Mouse (Mus musculus): ENCODE measurements around the gene Nlk.
A peak's percentile ranks its signal among the peaks of the same experiment; 100 is the strongest.
"Not testable (repeated sequence)": the region's sequence is repeated elsewhere in the genome, so short reads cannot be mapped to it uniquely, and the experiment has no call there.

Gene Nlk

GRCm38 (mm10) chr11:78596750-78597149 is 100.4 kb downstream of the Nlk start:
- no peak for DNase-seq (ENCODE audit: low spot score in 2 of 2)

DNA sequence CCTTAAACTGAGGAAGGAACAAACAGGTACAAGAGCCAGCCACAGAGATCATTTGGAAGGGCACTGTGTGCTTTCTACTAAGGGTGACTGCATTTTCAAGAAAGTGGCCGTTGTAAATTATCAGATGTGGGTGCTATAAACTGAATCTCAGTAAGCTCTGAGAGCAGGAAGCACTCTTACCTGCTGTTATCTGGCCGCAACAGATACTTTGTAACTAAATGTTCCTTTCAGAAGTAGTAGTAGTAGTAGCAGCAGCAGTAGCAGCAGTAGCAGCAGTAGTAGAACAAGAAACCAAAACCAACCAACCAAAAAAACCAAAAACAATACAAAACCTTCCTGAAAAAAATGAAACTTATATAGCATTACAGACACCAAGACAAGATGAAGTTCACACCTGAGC is 101.4 kb downstream of the Nlk start:
- no peak for DNase-seq (ENCODE audit: low spot score in 2 of 2)

DNA sequence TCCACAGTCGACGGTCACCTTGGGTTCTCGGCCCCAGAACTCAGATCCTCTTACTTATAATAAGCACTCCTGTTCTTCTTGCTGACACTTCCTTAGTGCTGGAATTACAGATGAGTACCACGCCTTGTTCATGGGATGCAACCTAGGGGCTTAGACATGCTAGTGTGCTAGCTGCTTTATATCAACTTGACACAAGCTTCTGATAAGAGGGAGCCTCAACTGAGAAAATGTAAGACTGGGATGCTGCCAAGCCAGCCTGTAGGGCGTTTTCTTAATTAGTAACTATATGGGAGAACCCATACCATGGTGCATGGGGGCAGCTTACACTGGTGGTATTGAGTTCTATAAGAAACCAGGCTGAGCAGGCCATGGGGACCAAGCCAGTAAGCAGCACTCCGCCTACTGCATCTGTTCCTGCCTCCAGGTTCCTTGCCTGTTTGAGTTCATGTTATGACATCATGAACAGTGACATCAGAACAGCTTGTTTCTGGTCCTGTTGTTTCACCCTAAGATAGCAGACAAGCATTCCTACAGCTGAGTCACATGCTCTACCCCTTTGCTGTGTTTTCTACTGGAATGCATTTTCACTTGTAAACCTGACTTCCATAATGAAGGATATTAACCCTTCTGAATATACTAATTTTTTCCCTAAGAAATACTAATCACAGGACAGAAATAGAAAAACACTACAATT is 102.8 kb downstream of the Nlk start:
- no peak for DNase-seq (ENCODE audit: low spot score in 2 of 2)

DNA sequence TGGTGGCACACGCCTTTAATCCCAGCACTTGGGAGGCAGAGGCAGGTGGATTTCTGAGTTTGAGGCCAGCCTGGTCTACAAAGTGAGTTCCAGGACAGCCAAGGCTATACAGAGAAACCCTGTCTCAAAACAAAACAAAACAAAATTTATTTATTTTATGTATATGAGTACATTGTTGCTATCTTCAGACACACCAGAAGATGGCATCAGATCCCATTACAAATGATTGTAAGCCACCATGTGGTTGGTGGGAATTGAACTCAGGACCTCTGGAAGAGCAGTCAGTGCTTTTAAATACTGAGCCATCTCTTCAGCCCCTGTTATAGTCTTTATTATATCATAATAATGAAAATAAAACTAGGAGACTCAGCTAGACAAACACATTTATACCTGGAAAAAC is 109.5 kb downstream of the Nlk start:
- not testable (repeated sequence) for DNase-seq (ENCODE audit: low spot score in 2 of 2)

GRCm38 (mm10) chr11:78586099-78586498 is 111.1 kb downstream of the Nlk start:
- no peak for DNase-seq (ENCODE audit: low spot score in 2 of 2)

DNA sequence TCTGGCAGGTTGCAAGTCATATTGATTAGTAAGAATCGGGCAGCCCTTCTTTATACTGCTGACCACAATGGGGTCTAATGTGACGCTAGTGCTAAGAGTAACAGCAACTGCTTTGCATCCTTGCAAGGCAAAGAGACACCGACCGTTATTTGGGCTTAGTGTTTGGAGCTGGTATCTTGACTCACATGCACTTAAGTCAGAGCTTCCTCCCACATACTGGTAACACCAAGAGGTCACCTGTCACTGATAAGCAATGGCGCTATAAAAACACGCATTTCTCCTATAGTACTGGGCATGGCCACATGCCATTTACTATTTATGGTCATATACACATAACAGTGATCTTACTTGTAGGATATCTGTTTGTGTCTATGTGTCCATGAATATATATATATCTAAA is 114.3 kb downstream of the Nlk start:
- DNase-seq (ENCODE audit: low spot score in 2 of 2), result no peak

DNA sequence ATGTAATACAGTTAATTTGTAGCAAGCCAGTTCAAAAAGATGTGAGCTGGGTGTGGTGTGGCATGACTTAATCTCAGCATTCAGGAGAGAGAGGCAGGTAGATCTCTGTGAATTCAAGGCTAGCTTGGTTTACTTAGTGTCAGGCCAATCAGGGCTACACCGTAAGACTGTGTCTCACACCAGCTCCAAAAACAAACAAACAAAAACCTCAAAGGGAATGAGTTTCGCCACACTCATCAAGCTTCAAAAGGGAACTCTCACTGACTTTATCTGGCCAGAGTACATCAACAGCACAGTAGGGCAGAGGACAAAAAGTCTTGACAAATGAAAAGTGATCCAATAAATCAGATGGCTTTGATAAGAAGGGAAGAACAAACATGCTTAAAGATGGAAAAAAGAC is 122.2 kb downstream of the Nlk start:
- no peak for DNase-seq (ENCODE audit: low spot score in 2 of 2)

DNA sequence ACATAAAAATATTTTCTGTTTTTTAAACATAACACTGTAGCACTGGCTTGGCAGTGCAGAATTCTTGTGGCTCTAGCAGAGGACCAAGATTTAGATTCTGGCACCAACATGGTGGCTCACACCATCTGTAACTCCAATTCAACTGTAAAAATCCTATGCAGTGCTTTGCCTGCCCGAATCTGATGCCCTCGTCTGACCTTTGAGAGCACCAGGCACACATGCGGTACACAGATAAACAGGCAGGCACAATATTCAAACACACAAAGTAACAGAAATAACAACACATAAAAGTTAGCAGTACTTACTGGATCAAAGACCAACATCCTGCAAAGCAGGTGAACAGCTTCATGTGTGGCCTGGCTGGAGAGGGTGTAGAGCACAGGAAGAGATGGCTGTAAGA is 122.6 kb downstream of the Nlk start:
- no peak for DNase-seq (ENCODE audit: low spot score in 2 of 2)

- DNase-seq (ENCODE audit: low spot score in 2 of 2), result not testable (repeated sequence)
Observed at GRCm38 (mm10) chr11:78574031-78574430, 123.1 kb downstream of the Nlk start.

GRCm38 (mm10) chr11:78571854-78572253 is 125.3 kb downstream of the Nlk start:
- DNase-seq (ENCODE audit: low spot score in 2 of 2), result no peak

GRCm38 (mm10) chr11:78571441-78571840 is 125.7 kb downstream of the Nlk start:
- no peak for DNase-seq (ENCODE audit: low spot score in 2 of 2)

GRCm38 (mm10) chr11:78569806-78570205 is 127.4 kb downstream of the Nlk start:
- DNase-seq (ENCODE audit: low spot score in 2 of 2), result no peak

- no peak for DNase-seq (ENCODE audit: low spot score in 2 of 2)
Observed at GRCm38 (mm10) chr11:78568827-78569226, 128.3 kb downstream of the Nlk start.

- DNase-seq (ENCODE audit: low spot score in 2 of 2), result no peak
Observed at GRCm38 (mm10) chr11:78567614-78568013, 129.6 kb downstream of the Nlk start.

- no peak for DNase-seq (ENCODE audit: low spot score in 2 of 2)
Observed at GRCm38 (mm10) chr11:78566775-78567174, 130.4 kb downstream of the Nlk start.

DNA sequence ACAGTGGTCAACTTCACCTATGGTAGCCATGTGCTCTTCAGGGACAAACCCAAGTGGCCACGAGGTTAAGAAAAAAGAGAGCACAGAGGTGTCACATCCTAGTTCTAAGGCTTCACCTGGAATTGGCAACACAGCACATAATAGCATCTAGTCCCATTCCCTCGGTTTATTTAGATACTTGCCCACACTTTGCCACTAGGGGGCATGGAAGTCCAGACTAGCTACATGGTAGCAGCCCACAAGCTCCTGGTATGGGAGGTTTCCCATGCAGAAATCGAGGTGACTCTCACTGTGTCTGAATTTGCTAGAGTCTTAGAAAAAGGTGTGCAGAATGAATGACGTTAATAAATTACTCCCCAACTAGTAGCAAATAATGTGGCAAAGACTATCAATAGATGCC is 136.7 kb downstream of the Nlk start:
- DNase-seq (ENCODE audit: low spot score in 2 of 2), result peak in 1 of 2 experiments; percentile 42

- no peak for DNase-seq (ENCODE audit: low spot score in 2 of 2)
Observed at GRCm38 (mm10) chr11:78557241-78557640, 139.9 kb downstream of the Nlk start.

- no peak for DNase-seq (ENCODE audit: low spot score in 2 of 2)
Observed at GRCm38 (mm10) chr11:78556070-78556469, 141.1 kb downstream of the Nlk start.

- no peak for DNase-seq (ENCODE audit: low spot score in 2 of 2)
Observed at GRCm38 (mm10) chr11:78555623-78556022, 141.6 kb downstream of the Nlk start.

- DNase-seq (ENCODE audit: low spot score in 2 of 2), result no peak
Observed at GRCm38 (mm10) chr11:78551059-78551398, 146.1 kb downstream of the Nlk start.

- peak; percentile 83 to 87 for DNase-seq (ENCODE audit: low spot score in 2 of 2)
Observed at GRCm38 (mm10) chr11:78550168-78551058, 146.8 kb downstream of the Nlk start, which contains the start of gene Tmem97. Gene Tmem97, minus strand, starts transcription at chr11:78550777.

- no peak for DNase-seq (ENCODE audit: low spot score in 2 of 2)
Observed at GRCm38 (mm10) chr11:78549491-78549987, 147.6 kb downstream of the Nlk start.

Measured in spleen, postnatal 14 days (tissue).